Mouse (Mus musculus): Measurements from ENCODE around the gene Sult1a1. TPM values are rescaled to one million over a fixed set of nuclear protein-coding genes. Genes with fewer than 3 reads are reported as not detected.

Gene Sult1a1
- total RNA-seq, 2 experiments from 2014 or later: 9.5 to 11.1 TPM

DNA sequence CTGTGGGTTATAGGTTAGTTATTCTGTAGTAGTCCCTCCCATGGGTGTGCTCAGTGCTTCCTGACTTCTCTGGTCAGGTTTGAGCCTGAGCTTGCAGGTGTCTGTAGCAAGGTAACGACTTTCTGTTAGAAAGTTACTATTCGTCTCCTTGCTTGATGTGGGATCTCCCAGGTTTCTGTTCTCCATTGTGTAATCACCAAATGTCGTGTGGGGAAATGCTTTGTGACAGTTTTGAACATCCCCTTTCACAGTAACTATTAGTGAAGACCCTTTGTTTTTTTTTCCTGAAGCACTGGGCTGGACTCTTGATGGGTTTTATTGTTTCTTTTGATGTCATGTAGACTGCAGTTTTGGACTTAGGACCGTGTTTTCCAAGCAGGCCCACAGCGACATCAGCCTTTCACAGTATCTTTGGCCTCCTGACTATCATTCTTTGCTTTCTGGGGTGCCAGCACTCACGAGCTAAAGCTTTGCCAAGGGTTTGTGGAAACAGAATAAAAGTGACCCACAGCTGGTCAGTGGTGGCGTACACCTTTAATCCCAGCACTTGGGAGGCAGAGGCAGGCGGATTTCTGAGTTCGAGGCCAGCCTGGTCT lies 8.6 kb downstream of the Sult1a1 start:
- DNase-seq (ENCODE audit: extremely low spot score in 1 of 2, low spot score in 1 of 2): no peak

DNA sequence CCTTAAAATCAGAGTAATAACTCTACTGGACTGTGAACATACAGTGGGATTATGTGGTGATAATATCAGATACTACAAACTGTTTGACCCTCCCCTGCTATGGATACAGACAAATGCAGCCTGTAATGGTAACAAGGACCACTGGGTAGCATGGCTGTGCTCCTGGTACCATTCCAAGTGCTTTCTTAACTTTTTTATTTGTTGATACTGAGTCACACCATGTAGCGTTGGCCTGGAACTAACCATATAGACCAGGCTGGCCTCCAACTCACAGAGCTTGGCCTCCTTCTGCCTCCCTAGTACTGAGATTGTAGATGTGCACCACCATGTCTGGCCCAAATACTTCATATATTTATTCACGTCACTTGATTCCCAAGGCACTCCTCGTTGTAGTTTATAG lies 11.0 kb downstream of the Sult1a1 start:
- DNase-seq (ENCODE audit: extremely low spot score in 1 of 2, low spot score in 1 of 2): no peak

DNA sequence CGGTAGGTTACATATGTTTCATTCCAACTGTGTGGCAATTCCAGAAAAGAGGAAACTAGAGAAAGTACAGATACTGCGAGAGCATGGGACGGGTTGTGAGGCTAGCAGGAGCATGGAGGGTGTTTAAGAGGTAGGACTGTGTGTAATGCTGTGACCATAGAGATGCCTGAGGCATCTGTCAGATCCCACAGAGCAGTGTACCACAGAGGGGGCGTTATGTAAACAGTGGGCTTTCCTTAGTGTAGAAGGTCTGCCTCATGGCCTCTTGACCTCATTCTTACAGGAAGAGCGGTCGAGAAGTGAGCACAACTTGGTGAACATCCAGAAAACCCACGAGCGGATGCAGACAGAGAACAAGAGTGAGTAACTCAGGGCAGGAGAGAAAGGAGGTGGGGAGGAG lies 12.6 kb downstream of the Sult1a1 start:
- DNase-seq (ENCODE audit: extremely low spot score in 1 of 2, low spot score in 1 of 2): no peak

DNA sequence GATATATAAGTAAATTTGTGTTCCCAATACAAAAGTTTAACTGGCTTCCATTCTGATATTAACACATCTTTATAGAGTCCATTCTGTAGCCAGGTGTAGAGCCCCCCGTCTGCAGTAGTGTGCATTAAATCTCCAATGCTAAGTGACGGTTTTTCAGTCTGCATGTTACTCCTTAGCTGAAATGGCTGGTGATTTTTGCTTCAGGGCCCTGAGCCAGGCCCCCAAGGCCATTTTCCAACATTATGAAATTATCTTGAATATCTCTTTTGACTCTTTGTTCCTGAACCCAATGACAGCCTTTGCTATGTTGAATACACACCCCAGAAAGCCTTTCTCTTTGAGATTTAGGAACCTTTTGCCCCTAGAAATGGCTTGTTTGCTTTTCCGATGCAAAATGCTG lies 16.5 kb downstream of the Sult1a1 start:
- DNase-seq (ENCODE audit: extremely low spot score in 1 of 2, low spot score in 1 of 2): no peak

DNA sequence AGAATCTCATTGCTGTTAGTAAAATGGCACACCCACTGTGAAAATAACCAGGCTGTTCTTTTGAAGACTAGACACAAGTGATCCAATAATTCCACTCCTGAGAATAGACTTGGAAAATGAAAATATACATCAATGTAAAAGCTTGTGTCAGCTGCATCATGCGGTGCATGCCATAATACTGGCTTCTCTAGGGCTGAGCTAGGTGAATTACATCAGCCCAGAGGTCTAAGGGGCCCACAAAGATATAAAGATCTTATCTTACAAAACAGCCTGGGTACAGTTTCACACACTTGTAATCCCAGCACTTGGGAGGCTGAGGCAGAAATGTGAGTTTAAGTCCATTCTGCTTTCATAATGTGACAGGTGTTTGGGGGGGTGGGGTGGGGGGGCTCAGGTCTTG lies 18.7 kb downstream of the Sult1a1 start:
- no peak for DNase-seq (ENCODE audit: extremely low spot score in 1 of 2, low spot score in 1 of 2)

DNA sequence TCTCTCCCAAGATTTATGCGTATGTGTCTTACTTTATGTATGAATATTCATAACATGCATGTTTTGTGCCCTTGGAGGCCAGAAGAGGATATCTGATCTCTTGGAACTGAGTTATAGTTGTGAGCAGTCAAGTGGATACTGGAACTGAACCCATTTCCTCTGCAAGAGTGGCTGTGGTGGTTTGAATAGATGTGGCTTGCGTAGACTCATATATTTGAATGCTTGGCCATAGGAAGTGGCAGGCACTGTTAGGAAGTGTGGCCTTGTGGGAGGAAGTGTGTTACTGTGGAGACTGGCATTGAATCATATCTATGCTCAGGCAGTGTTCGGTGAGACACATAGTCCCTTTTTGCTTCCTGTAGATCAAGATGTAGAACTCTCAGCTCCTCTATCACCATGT lies 20.5 kb downstream of the Sult1a1 start:
- no peak for DNase-seq (ENCODE audit: extremely low spot score in 1 of 2, low spot score in 1 of 2)

DNA sequence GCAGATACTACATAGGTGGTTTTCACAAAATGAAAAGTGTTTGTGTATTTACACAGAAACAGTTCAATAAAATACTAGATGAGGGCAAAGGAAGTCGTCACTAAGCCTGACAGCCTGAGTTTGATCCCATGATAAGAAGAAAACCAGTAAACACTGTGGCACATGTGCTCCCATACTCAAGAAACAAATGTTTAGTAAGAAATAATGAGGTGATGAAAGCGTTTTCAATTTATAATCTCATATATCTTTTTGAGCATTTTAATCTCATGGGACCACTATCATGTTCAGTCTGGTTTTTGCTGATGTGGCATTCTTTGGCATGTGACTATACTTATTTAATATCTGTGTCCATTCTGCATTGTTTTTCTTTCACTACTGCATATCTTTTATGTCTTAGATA lies 22.2 kb downstream of the Sult1a1 start:
- no peak for DNase-seq (ENCODE audit: extremely low spot score in 1 of 2, low spot score in 1 of 2)

DNA sequence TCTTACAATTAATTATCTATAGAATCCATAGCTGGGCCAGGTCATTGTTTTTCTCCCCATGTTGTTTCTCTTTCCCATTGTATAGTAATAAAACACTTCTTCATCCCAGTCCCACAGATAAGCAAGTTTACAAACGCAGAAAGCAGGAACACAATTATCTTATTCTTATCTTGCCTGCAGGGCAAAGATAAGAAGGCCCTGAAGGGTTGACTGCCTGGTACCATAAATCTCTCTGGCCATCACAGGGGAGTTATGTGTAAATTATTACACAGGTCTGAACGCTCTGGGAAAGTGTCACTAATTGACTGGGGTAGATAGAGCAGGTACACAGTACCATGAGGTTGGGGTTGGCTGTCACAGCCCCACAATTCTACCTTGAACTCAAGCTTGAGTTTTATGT lies 25.4 kb downstream of the Sult1a1 start:
- no peak for DNase-seq (ENCODE audit: extremely low spot score in 1 of 2, low spot score in 1 of 2)

DNA sequence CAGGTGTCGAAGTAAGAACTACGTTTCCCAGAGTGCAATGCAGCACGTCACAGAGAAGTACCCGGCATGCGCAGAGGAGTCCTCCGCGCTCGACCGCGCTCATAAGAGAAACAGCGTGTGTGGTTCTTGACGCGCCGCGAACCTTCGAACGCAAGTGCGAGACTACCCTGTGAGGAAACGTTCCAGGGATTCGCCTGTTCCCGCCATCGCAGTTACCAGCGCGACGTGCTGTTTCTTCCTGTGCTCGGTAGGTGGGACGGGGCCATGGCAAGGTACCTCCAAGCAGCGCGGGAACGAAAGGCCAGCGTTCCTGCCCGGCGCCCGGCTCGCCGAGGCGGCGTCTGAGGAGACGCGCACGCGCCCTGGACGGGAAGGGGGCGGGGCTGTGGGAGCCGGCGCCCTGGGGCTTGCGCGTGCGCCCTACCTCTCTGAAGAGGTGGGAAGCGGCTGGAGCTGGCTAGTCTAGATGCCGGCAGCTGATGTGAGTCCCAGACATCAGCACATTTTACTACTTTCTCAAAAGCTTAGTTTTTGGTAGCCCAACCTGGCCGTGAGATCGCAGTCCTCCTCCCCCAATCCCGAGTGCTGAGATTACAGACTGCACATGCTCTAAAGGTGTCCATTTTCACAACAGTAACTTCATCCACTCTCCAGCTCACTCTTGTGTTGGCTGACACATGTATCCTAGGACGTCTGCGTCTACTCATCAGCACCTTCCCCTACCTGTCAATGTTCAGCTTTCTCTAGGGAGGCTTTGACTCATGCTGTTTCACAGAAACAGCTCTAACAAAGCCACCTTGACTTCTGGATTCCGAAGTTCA lies 26.8 kb downstream of the Sult1a1 start, which contains the start of gene Sgf29:
Gene Sgf29, plus strand, starts transcription at position 79 of the 821 bp plus-strand sequence.
- DNase-seq (ENCODE audit: extremely low spot score in 1 of 2, low spot score in 1 of 2): peak; percentile 89 to 95

DNA sequence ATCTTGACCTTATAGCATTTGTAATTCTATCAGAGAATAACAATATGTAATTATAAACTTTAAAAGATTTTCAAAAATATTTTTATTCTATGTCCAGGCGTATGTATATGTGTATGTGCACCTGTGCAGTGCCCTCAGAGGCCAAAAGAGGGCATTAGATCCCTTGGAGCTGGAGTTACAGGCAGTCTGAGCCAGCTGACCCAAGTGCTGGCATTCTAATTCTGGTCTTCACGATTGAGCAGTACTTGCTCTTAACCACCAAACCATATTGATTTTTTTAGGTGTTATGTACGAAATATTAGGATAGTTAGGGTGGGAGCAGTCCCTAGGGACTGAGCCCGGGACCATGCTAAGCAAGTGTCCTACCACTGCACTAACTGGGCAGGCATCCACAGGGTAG lies 27.7 kb downstream of the Sult1a1 start:
- no peak for DNase-seq (ENCODE audit: extremely low spot score in 1 of 2, low spot score in 1 of 2)

DNA sequence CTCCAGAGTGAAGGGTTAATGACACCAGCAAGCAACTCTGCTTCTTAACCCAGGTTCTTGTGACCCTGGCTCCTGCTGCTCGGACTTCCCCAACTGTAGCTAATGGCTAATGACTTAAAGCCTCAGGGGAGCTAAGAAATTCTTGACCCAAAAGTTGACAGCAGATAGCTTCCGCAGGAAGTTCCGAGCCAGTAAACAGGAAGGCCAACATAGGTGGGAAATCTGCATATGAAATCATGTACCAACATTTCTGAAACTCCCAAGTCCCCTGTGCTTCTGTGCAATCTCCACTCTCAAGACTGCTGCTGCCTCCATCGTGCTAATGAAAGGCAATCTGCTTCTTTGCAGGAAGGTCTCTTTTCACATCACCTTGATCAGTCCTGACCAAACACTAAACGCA lies 30.5 kb downstream of the Sult1a1 start:
- no peak for DNase-seq (ENCODE audit: extremely low spot score in 1 of 2, low spot score in 1 of 2)

DNA sequence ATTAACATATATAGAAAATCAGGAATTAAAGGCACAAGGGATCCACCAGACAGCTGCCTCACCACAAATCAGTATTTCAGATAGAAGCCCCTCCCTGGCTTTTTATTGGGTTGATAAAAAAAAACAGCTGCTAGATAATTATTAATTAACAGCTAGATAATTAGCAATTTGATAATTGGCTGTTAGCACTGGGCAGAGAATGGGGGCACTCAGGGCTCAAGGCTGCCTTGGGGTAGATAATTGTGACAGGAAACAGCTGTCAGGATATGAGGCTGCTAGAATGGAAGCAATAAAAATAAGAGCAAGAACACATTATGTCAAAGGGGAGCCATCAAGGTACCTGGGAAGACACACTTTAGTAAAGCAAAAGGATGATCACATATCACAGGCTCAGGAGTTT lies 31.3 kb downstream of the Sult1a1 start:
- DNase-seq (ENCODE audit: extremely low spot score in 1 of 2, low spot score in 1 of 2): no peak

DNA sequence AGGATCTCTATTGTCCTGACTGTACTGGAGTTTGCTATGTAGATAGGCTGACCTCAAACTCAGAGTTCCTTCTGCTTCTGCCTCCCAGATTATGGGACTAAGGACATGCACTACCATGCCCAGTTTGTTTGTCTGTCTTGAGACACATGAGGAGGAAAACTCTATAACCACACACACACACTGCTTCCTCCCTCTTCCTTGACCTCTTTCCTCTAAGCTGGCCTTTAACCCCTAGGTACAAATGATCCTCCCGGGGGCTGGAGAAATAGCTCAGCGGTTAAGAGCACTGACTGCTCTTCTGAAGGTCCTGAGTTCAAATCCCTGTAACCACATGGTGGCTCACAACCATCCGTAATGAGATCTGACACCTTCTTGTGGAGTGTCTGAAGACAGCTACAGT lies 31.9 kb downstream of the Sult1a1 start:
- no peak for DNase-seq (ENCODE audit: extremely low spot score in 1 of 2, low spot score in 1 of 2)

DNA sequence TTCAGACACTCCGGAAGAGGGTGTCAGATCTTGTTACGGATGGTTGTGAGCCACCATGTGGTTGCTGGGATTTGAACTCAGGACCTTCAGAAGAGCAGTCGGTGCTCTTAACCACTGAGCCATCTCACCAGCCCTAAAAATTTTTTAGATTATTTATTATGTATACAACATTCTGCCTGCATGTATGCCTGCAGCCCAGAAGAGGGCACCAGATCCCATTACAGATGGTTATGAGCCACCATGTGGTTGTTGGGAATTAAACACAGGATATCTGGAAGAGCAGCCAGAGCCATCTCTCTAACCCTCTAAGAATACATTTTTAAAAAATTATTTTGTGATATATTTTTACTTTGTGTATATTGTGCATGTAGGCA lies 33.0 kb downstream of the Sult1a1 start:
- DNase-seq (ENCODE audit: extremely low spot score in 1 of 2, low spot score in 1 of 2): peak in 1 of 2 experiments; percentile 22

DNA sequence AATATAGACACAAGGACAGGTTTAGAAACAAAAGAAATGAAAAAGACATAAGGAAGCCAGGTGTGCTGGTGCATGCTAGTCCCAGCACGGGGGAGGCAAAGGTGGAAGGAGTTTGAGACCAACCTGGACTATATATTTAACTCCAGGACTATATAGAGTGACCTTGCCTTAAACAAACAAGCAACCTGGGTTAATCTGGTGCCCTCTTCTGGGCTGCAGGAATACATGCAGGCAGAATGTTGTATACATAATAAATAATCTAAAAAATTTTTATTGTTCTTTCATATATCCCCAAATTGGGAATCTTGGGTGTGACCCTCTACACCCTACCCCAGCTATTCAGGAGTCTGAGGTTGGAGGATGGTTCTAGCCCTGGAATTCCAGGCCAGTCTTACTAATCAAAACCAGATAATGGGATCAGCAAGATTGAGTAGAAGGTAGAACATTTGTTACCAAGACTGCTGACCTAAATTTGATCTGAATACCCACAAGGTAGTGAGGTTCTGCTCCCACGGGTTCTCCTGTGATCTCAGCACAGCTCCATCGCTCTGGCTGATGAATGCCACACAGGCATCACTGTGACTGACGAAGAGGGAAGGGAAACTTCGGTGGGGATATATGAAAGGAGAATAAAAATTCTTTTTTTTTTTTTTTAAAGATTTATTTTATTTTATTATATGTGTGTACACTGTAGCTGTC lies 33.5 kb downstream of the Sult1a1 start:
- DNase-seq (ENCODE audit: extremely low spot score in 1 of 2, low spot score in 1 of 2): no peak

DNA sequence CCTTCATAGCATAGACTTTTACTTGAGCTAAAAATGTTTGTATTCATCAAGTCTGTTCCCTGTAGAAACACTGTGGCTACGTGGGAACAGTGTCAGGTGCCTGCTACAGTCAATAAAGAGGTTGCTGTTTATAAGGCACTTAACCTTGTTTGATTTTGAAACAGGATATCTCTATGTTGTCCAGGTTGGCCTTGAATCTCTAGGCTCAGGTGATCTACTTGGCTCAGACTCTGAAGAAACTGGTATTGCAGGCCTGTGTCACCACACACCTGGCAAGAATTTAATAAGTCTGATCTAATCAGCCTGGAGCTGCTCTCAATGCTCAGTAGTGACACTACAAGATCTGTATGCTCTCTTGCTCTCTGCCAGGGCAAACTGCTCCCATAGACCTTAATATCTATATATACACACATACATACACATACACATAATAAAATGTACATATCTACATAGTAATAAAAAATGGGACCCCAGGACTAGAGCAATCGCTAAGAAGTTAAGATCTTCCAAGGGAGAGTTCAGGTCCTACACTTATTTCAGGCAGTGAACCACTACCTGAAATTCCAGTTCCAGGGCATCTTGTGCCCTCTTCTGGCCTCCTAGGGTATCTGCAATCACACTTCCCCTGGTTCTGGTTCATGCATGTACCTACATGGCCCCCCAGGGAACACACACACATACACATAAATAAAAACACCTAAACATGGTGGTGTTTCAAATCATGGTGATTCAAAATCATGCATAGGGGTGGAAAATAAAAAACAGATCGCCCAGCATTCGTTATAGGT lies 39.3 kb downstream of the Sult1a1 start:
- peak in 1 of 2 experiments; percentile 22 for DNase-seq (ENCODE audit: extremely low spot score in 1 of 2, low spot score in 1 of 2)

DNA sequence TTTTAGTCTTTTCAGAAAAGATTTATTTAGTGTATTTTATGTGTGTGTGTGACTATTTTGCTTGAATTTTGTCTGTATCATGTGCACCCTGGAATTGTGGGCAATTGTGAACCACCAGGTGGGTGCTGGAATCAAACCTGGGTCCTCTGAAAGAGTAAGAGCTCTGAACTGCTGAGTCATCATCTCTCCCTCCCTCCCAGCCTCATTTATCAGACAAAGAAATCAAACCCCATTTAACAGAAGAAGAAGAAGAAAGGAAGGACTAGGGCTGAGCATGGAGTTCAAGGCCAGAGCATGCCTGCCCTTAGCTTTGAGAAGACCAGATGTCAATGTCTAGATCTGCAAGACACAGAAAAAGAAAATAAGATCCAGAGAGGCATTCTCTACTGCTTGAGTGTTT lies 40.9 kb downstream of the Sult1a1 start:
- no peak for DNase-seq (ENCODE audit: extremely low spot score in 1 of 2, low spot score in 1 of 2)

DNA sequence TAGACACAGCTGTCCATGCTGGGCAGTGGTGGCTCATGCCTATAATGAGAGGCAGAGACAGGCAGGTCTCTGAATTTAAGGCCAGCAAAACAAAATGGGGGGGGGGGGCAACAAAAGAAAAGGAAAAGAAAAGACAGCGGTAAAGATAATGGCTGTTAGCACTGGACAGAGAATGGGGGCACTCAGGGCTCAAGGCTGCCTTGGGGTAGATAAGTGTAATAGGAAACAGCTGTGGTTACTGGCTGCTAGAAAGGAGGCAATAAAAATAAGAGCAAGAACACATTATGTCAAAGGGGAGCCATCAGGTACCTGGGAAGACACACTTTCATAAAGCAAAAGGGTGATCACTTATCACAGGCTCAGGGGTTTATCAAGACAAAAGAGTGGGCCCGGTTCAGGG lies 43.8 kb downstream of the Sult1a1 start:
- no peak for DNase-seq (ENCODE audit: extremely low spot score in 1 of 2, low spot score in 1 of 2)

DNA sequence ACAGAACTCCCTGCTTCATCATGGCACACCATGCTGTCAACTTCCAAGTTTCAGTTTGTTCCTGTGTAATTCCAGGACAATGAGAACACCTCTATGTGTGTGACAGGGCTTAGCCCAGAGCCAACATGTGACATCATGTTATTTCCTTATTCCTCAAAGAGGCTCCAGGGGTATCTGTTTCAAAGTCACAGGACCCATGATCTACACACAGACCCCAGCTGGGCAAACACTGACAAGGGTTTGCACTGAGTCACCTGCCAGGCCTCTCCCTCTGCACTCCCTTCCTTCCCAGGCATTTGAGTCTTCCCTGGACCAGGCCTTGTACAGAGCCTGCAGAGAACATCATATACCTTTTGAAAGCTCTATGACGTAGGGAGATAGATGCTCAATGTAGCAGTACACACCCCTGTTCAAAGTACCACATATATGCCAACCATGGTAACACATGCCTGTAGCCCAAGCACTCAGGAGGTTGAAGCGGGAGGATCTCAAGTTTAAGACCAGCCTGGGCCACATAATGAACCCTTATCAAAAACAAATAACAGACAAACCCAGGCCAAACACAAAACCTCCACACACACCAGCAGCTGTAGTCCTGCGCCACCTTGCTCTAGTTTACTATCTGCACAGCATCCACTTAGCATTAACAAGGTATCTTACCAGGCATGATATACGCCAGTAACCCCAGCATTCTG lies 45.3 kb downstream of the Sult1a1 start, which contains the start of gene Nupr1:
Gene Nupr1, minus strand, starts transcription at position 38 of the 695 bp plus-strand sequence.
- DNase-seq (ENCODE audit: extremely low spot score in 1 of 2, low spot score in 1 of 2): no peak

DNA sequence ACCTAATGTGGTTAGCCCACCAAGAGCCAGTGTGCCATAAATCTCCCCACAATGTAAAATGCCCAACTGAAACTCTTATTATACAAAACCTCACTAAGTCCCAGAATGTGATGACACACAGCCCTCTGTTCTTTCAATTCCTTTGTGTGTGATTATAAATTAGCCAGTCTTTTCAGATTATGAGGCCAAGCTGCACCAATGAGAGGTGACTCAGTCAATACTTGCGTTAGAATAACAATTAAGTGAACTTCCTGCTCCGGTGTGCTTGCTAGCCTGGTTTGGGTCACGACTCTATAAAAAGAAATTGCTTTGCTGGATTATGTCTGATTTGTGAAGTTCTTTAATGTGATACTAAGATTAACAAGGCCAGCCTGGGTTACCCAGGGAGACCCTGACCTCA lies 46.3 kb downstream of the Sult1a1 start:
- no peak for DNase-seq (ENCODE audit: extremely low spot score in 1 of 2, low spot score in 1 of 2)
